Mouse (Mus musculus): ENCODE measurements at regions not wholly inside any gene's neighbourhood (a gene's known extent, or its start where the extent isn't known, plus 50 kb on each side); places are given as distances from the start of the nearest gene placed in this dataset.

- peak; percentile 76 for ATAC-seq (ENCODE audit: low read depth)
- 22% methylated on average over 6 of the region's 6 CpGs for WGBS
- no peak overlapping the region for H3K4me3 ChIP-seq (ENCODE audit: low read length)
- H3K9ac ChIP-seq (ENCODE audit: low read length), result no peak overlapping the region
- no peaks in the 10 kb centered on the region for H3K27me3 ChIP-seq (ENCODE audit: control insufficient read depth, insufficient read depth, low read depth, low read length)
- H3K9me3 ChIP-seq (ENCODE audit: control insufficient read depth, low read length), result no peaks in the 10 kb centered on the region
- no peak overlapping the region for H3K27ac ChIP-seq (ENCODE audit: low read length)
- H3K4me1 ChIP-seq (replicated peaks; ENCODE audit: control insufficient read depth, insufficient read depth, low read length), result no peaks in the 10 kb centered on the region
- no peaks in the 10 kb centered on the region for H3K36me3 ChIP-seq (ENCODE audit: control insufficient read depth, insufficient read depth, low read length)
- no peak overlapping the region for H3K4me2 ChIP-seq (ENCODE audit: low read depth, low read length)
These were observed 81.8 kb downstream of the Tbx18 start for GRCm38 (mm10) chr9:87649015-87649978.

- Histone ChIP-seq H3K4me2 (ENCODE audit: low read depth, low read length) (no peak overlapping the region), H3K4me1 (replicated peaks; ENCODE audit: control insufficient read depth, insufficient read depth, low read length) (no peaks in the 10 kb centered on the region), H3K27ac (ENCODE audit: low read length) (no peak overlapping the region), H3K4me3 (ENCODE audit: low read length) (no peak overlapping the region), H3K9me3 (ENCODE audit: control insufficient read depth, low read length) (no peaks in the 10 kb centered on the region), H3K9ac (ENCODE audit: low read length) (no peak overlapping the region), H3K27me3 (ENCODE audit: control insufficient read depth, insufficient read depth, low read depth, low read length) (no peaks in the 10 kb centered on the region), H3K36me3 (ENCODE audit: control insufficient read depth, insufficient read depth, low read length) (no peaks in the 10 kb centered on the region)
- no peak for ATAC-seq (ENCODE audit: low read depth)
- 60% methylated on average over 5 of the region's 5 CpGs for WGBS
These were observed 82.7 kb downstream of the Tbx18 start for GRCm38 (mm10) chr9:87648317-87648716.

GRCm38 (mm10) chr9:87645032-87645431 is 86.0 kb downstream of the Tbx18 start:
- Histone ChIP-seq H3K4me1 (replicated peaks; ENCODE audit: control insufficient read depth, insufficient read depth, low read length) (no peaks in the 10 kb centered on the region), H3K27me3 (ENCODE audit: control insufficient read depth, insufficient read depth, low read depth, low read length) (no peaks in the 10 kb centered on the region), H3K36me3 (ENCODE audit: control insufficient read depth, insufficient read depth, low read length) (no peaks in the 10 kb centered on the region), H3K4me2 (ENCODE audit: low read depth, low read length) (no peak overlapping the region), H3K9me3 (ENCODE audit: control insufficient read depth, low read length) (no peaks in the 10 kb centered on the region), H3K4me3 (ENCODE audit: low read length) (no peak overlapping the region), H3K27ac (ENCODE audit: low read length) (no peak overlapping the region), H3K9ac (ENCODE audit: low read length) (no peak overlapping the region)
- 81% methylated on average over 5 of the region's 5 CpGs for WGBS
- no peak for ATAC-seq (ENCODE audit: low read depth)

GRCm38 (mm10) chr9:87633863-87634630 is 97.0 kb downstream of the Tbx18 start:
- no peak for ATAC-seq (ENCODE audit: low read depth)
- Histone ChIP-seq H3K4me3 (ENCODE audit: low read length) (no peak overlapping the region), H3K27me3 (ENCODE audit: control insufficient read depth, insufficient read depth, low read depth, low read length) (no peaks in the 10 kb centered on the region), H3K36me3 (ENCODE audit: control insufficient read depth, insufficient read depth, low read length) (no peaks in the 10 kb centered on the region), H3K4me2 (ENCODE audit: low read depth, low read length) (no peak overlapping the region), H3K9ac (ENCODE audit: low read length) (no peak overlapping the region), H3K9me3 (ENCODE audit: control insufficient read depth, low read length) (no peaks in the 10 kb centered on the region), H3K27ac (ENCODE audit: low read length) (no peak overlapping the region), H3K4me1 (replicated peaks; ENCODE audit: control insufficient read depth, insufficient read depth, low read length) (no peaks in the 10 kb centered on the region)
- WGBS, result 49% methylated on average over 5 of the region's 5 CpGs

GRCm38 (mm10) chr9:87626432-87626831 is 104.6 kb downstream of the Tbx18 start:
- Histone ChIP-seq H3K4me3 (ENCODE audit: low read length) (no peak overlapping the region), H3K36me3 (ENCODE audit: control insufficient read depth, insufficient read depth, low read length) (no peaks in the 10 kb centered on the region), H3K4me1 (replicated peaks; ENCODE audit: control insufficient read depth, insufficient read depth, low read length) (no peaks in the 10 kb centered on the region), H3K4me2 (ENCODE audit: low read depth, low read length) (no peak overlapping the region), H3K9me3 (ENCODE audit: control insufficient read depth, low read length) (no peaks in the 10 kb centered on the region), H3K27ac (ENCODE audit: low read length) (no peak overlapping the region), H3K27me3 (ENCODE audit: control insufficient read depth, insufficient read depth, low read depth, low read length) (no peaks in the 10 kb centered on the region), H3K9ac (ENCODE audit: low read length) (no peak overlapping the region)
- no peak for ATAC-seq (ENCODE audit: low read depth)
- WGBS, result 37% methylated on average over 3 of the region's 3 CpGs

- WGBS, result 12% methylated on average over 7 of the region's 7 CpGs
- H3K9ac ChIP-seq (ENCODE audit: low read length), result no peak overlapping the region
- no peaks in the 10 kb centered on the region for H3K36me3 ChIP-seq (ENCODE audit: control insufficient read depth, insufficient read depth, low read length)
- H3K27me3 ChIP-seq (ENCODE audit: control insufficient read depth, insufficient read depth, low read depth, low read length), result no peaks in the 10 kb centered on the region
- H3K4me1 ChIP-seq (replicated peaks; ENCODE audit: control insufficient read depth, insufficient read depth, low read length), result no peaks in the 10 kb centered on the region
- H3K27ac ChIP-seq (ENCODE audit: low read length), result no peak overlapping the region
- H3K4me2 ChIP-seq (ENCODE audit: low read depth, low read length), result no peak overlapping the region
- ATAC-seq (ENCODE audit: low read depth), result peak; percentile 66
- no peak overlapping the region for H3K4me3 ChIP-seq (ENCODE audit: low read length)
- H3K9me3 ChIP-seq (ENCODE audit: control insufficient read depth, low read length), result no peaks in the 10 kb centered on the region
These were observed 112.8 kb downstream of the Tbx18 start for GRCm38 (mm10) chr9:87618238-87618673.

GRCm38 (mm10) chr9:87607878-87608631 is 123.0 kb downstream of the Tbx18 start:
- no peak overlapping the region for H3K4me2 ChIP-seq (ENCODE audit: low read depth, low read length)
- H3K9me3 ChIP-seq (ENCODE audit: control insufficient read depth, low read length), result no peaks in the 10 kb centered on the region
- WGBS, result 9% methylated on average over 10 of the region's 10 CpGs
- H3K36me3 ChIP-seq (ENCODE audit: control insufficient read depth, insufficient read depth, low read length), result no peaks in the 10 kb centered on the region
- H3K27ac ChIP-seq (ENCODE audit: low read length), result no peak overlapping the region
- no peak overlapping the region for H3K4me3 ChIP-seq (ENCODE audit: low read length)
- H3K9ac ChIP-seq (ENCODE audit: low read length), result no peak overlapping the region
- H3K27me3 ChIP-seq (ENCODE audit: control insufficient read depth, insufficient read depth, low read depth, low read length), result no peaks in the 10 kb centered on the region
- no peaks in the 10 kb centered on the region for H3K4me1 ChIP-seq (replicated peaks; ENCODE audit: control insufficient read depth, insufficient read depth, low read length)
- no peak for ATAC-seq (ENCODE audit: low read depth)

- H3K9ac ChIP-seq (ENCODE audit: low read length), result no peak overlapping the region
- H3K4me3 ChIP-seq (ENCODE audit: low read length), result no peak overlapping the region
- 36% methylated on average over 2 of the region's 2 CpGs for WGBS
- H3K36me3 ChIP-seq (ENCODE audit: control insufficient read depth, insufficient read depth, low read length), result no peaks in the 10 kb centered on the region
- H3K27me3 ChIP-seq (ENCODE audit: control insufficient read depth, insufficient read depth, low read depth, low read length), result no peaks in the 10 kb centered on the region
- H3K27ac ChIP-seq (ENCODE audit: low read length), result no peak overlapping the region
- no peak for ATAC-seq (ENCODE audit: low read depth)
- H3K9me3 ChIP-seq (ENCODE audit: control insufficient read depth, low read length), result no peaks in the 10 kb centered on the region
- H3K4me2 ChIP-seq (ENCODE audit: low read depth, low read length), result no peak overlapping the region
- no peaks in the 10 kb centered on the region for H3K4me1 ChIP-seq (replicated peaks; ENCODE audit: control insufficient read depth, insufficient read depth, low read length)
These were observed 155.5 kb downstream of the Tbx18 start for GRCm38 (mm10) chr9:87575591-87575990.
